Mouse (Mus musculus): ENCODE measurements around the gene Gm49673.
"Not testable (repeated sequence)": the region's sequence is repeated elsewhere in the genome, so short reads cannot be mapped to it uniquely, and the experiment has no call there.

The Gm49673 gene

DNA sequence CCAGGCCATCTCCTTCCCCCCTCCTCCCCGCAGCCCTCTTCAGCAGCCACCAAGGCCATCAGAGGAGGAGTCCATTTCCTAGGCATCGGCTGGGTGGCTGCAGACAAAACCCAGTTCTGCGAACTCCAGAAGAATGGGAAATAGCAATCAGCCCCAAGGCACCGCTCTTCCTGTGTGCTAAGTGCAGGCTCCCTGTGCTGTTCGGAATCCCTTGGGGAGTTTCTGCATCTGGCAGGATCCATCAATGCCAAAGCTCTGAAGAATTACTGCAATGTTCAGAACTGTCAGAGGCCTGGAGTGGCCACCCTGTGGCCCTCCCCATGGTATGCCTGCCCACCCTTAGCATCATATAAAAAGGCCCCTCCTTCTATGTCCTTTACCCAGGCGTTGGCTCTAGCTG is 110.6 kb downstream of the Gm49673 start:
- not testable (repeated sequence) for DNase-seq
